Mouse (Mus musculus) urinary bladder, postnatal 14 days (tissue): ENCODE measurements around the gene Hoxc12.

Source experiments
- DNase-seq: peaks from one replicate; pipeline ENCODE4 v3.0.0; 2021; ENCODE audit warnings: low spot score

Gene Hoxc12

DNA sequence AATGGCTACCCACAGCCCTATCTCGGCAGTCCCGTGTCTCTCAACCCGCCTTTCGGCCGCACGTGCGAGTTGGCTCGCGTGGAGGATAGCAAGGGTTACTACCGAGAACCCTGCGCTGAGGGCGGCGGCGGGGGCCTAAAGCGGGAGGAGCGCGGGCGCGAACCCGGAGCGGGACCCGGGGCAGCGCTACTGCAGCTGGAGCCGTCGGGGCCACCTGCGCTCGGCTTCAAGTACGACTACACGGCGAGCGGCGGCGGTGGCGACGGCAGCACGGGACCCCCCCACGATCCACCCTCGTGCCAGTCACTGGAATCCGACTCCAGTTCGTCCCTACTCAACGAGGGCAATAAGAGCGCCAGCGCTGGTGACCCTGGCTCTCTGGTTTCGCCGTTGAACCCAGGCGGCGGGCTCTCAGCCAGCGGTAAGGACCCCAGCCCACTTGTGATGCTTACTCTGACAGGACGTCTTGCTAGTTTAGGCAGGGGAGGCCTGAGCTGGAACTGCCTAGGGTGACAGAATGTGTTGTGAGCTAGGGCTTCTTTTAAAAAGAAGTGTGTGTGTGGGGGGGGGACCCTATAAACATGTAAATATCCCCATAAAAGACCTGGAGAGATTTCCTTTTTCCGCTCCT, 594 bp downstream of the Hoxc12 start:
- DNase-seq = no peak

DNA sequence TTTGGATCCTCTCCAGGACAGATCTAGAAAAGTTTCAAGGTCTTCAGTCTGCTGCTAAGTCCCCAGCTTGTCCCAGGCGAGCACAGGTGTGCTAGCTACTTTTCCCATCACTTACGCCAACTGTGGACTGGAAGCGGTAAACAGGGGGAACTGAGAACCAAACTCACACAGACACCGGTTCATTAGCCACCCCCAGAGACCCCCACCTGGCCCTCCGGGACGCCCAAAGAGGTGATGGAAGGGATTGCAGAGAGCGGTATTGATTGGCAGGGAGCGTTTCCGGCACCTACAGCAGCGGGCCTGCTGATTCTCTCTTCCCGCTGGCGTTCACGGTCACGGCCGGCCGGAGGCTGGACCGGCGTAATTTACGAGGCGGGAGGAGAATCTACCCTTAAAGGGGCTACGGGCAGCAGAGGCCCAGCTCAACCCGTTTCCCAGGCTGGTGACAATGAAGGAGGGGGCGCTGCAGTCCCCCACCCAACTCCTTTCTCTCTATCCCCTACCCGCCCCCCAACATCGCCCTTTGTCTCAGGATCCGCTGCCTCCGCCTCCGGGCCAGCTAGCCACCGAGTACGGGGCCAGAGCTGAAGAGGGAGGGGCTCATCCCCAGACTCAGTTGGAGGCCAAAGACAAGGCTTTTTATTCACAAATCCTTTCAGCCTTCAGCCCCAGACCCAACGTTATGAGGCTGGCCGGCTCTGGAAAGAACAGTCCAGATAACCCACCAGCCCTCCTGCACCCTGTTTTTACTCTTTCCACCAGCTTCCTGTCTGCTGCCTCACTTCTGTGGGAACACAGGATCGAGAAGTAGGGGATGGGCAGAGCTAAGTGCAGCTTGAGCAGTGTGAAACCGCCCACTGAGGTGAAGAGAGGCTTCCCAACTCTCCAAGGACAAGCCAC, 2.9 kb downstream of the Hoxc12 start:
- DNase-seq = no peak

DNA sequence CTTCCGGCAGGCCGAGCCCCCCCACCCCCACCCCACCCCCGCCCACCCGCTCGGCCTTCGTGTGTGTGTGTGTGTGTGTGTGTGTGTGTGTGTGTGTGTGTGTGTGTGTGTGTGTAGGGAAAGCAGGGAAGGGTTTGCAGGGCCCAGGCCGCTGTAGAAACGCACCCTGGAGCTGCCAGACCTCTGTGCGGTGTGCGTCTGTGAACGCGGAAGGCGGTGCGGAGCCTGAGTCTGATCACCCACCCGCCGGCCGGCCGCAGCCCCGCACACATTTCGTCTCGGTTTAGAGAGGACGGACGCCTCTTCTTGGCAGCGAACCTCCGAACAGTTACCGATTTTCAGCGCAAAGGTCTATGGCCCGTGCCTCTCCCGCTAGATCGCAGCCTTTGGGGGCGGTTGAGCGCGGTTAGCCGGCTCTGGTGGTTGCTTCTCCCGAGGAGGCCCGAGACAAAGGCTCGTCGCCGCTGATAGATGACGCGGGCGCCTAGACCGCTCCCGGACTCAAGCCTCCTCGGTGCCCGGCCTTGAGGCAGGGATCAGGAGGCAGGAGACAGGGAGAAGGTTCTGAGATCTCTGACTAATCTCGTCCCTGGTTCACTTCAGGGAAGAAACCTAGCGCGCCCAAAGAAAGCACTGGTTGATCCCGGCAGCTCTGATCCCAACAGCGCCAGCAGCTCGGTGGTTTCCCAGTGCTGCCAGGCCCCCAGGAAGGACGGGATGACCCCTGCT, 6.3 kb downstream of the Hoxc12 start:
- no peak for DNase-seq

DNA sequence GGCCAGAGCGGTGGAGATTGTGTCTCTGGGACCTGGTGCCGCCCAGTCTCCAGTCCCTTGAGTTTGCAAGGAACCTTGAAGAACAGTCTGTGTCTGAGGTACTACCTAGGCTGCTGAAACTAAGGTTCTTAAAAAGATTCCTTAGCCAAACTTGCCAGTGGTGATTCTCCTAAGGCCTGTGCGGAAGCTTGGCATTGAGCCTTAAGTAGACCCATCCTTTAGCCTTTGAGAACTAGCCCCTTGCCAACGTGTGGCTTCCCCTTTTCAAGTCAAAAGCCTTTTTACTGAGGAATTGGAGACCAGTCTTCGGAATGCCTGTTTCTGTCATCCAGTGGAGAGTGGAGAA, 6.9 kb downstream of the Hoxc12 start:
- no peak for DNase-seq

DNA sequence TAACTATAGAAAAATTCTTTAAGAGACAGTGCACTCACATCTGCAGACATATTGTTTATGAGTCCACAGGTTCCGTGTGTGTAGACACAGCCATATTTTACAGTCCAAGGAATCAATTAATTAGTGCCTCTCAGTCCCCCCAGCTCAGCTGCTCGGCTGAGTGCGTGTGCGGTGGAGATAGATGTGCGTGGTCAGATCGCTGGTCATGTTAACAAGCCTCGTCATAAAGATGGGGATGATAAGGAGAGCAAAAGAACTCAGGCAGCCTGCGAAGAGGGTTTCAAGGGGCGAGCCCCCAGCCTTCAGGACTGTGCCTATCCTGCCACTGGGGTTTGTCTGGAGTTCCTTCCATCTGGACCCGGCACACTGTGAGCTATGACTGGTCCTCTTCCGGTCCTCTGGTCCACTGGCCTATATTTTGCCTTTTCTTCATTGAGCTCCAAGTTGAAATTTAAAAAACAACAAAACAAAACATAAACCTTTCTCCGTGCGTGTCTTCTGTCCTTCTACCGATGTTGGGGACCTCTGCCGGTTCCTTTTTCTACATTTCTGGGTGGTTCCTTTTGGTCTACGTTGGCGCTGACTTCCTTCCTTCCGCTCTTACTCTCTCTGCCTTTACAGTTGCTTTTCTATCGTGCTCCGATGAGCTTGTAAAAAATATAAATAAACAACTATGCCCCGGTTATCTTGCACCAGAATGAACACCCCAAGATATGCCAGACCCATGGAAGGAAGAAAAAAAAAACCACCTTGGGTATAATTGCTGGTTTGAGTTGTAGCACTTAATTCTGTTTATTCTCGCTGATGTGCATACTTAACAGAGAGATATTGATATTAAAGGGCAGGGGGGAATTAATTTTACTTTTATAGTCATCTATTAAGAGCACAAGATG, 8.9 kb downstream of the Hoxc12 start:
- no peak for DNase-seq

DNA sequence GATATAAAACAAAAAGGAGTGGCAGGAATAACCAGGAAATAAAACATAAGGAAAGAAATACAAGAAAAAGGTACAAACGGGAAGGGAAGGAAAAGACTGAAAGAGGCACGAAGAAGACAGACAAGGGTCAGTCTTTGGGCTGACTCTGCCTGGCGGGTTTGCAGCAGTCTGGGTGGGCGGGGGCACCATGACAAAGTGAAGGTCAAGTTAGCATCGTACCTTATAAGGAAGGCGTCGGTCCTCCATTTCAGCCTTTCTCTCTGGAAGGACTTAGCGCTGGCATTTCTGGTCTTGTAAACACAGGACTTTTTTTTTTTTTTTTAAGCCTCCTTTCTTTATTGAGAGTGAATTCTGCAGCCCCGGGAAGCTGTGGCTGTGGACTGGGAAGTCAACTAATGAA, 10.7 kb downstream of the Hoxc12 start:
- no peak for DNase-seq

DNA sequence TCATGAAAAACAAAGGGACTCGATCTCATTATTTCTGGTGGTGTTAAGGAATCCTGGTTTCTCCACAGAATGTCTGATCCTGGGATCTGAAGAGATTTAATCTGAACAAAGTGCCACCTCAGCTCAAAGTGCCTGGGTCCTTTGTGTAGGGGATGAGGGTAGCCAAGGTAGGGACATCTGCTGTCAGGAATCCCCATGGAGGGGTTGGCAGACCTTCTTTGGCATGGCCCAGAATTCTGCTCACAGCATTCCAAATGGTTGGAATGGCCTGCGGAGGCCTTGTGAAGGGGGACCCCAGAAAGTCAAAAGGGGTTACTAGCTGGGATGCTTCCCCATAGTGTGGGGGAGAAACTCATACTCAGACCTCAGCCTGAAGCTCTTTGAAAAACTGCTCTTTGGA, 12.3 kb downstream of the Hoxc12 start:
- DNase-seq = no peak

DNA sequence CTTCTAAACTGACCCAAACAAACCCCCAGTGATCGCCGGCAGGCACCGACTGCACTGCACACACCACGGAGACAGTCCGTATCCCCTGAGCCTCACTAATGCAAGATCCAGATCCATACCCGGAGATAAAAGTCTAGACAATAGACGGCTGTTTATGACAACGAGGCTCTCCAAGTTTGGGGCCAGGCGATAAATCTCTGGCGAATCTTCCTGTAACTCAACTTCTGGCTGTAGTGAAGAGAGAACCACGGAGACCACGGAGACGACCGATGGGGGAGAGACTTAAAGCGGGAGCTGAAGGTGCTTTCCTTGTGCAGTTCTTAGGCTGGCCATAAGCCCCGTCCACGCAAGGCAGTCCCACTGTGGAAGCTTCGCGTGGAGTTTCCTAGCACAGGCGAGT, 13.1 kb downstream of the Hoxc12 start:
- DNase-seq = no peak

DNA sequence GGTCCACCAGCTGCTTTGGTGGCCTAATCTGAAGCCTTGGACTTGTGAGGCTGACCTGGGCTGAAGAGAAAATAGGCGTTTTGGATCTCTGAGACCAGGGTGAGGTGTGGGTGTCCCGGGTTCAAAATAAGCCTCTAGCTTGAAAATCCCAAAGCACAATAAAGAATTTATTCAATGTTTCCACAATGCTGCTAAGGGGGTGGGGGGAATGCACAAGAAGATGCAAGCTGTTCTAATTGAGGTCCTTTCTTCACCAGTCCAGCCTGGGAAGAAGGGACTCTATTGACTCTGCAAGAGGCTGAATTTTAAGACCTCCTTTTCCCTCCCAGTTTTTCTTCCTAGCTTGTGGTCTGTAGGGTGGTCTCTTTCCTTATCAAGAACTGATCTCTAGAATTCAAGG, 14.3 kb downstream of the Hoxc12 start:
- DNase-seq = no peak

DNA sequence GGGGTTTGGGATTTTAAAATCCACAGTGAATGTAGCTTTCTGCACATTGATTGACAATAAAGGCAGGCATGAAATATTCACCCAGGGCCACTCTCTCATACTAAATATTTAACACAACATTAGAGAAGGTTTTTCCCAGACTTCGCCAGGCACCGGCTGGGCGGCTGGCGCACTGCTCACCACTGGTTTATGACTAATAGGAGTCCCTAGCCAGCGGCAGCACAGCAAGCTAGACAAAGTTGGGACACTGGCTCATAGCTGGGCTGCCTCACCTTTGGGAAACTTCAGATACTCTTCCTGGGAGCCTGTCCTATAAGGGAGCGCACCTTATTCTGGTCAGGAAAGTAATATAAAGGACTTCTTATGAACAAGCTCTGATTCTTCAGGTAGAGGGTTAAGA, 17.0 kb downstream of the Hoxc12 start:
- DNase-seq = no peak

DNA sequence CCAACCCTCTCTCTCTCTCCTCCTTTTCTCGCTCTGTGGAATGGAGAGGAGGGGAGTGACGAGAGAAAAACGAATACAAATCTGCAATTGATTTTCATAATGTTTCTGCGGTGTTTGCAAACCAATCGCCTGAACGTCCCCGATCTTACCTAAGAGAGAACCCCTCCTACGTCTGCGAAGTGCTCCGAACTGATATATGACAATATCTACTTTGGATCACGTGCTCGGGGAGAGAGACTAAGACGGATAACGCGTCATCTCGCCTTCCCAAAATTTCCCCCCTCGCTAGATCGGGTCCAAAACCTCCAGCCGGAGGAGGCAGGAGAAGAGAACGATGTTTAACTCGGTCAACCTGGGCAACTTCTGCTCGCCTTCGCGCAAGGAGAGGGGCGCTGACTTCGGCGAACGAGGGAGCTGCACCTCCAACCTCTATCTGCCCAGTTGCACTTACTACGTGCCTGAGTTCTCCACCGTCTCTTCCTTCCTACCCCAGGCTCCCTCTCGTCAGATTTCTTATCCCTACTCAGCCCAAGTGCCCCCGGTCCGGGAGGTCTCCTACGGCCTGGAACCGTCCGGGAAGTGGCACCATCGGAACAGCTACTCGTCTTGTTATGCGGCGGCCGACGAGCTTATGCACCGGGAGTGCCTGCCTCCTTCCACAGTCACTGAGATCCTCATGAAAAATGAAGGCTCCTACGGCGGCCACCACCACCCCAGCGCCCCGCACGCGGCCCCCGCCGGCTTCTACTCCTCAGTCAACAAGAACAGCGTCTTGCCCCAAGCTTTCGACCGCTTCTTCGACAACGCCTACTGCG, 17.8 kb downstream of the Hoxc12 start, which contains the start of gene Hoxc11:
Hoxc11 (plus strand) TSS at position 236 of the 815 bp plus-strand sequence.
- DNase-seq = no peak

DNA sequence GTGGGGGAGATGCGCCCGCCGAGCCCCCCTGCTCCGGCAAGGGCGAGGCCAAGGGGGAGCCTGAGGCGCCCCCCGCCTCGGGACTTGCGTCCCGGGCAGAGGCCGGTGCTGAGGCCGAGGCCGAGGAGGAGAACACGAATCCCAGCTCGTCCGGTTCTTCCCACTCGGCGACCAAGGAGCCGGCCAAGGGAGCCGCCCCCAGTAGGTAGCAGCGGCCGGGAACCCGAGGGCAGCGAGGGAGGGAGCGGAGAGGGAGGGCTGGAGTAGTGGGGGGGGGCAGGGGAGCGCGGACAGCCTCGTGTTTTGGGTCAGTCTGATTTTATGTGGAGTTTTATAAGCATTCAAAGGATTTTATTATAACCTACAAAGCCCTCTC, 18.4 kb downstream of the Hoxc12 start:
- no peak for DNase-seq

DNA sequence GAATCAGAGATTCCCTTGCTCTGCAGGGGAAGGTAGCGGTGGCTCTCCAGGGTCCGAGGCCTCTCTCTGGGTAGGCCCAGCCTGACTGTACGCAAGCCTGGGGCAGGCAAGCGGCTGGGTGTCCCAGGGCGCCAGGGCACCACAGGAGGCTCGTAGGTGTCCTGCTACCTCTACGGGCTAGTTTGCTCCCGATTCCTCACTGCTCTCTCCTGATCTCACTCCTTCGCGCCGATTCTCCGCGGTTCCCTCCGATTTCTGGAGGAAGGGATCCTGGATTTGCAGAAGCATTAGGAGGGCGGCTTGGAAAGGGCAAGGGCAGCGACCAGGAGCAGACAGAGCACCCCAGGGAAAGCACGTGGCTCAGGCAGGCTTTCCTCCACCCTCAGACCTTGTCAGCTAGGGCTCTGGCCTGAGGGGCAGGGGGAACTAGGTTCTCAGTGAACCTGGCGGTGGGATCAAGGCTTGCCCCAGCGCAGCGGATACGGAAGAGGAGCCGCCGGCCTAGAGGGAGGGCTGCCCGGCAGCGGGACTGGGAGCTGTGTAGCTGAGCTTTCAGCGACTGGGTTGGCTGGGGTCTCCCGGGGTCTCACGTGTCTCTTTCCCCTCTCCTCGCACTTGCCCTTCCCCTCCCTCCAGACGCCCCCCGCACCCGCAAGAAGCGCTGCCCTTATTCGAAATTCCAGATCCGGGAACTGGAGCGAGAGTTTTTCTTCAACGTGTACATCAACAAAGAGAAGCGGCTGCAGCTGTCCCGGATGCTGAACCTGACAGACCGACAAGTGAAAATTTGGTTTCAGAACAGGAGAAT, 19.5 kb downstream of the Hoxc12 start:
- no peak for DNase-seq

DNA sequence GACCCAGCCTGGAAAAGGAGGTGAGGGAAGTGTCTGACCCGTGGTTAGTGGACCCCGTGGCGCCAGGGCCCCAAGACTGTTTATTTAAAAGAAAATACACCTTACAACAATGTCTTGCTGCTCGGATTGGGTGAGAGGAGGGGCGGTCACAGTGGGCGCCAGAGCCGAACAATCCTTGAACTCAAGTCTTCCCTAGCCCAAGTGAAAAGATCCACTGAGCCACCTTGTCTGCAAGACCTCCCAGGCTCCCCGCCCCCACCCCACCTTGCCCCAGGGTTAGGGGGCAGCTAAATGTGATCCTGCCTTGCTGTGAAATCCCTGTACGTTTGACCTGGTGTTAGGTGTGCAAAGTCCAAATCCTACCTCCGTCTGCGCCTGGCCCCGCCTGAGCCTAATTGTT, 20.3 kb downstream of the Hoxc12 start:
- DNase-seq = no peak

DNA sequence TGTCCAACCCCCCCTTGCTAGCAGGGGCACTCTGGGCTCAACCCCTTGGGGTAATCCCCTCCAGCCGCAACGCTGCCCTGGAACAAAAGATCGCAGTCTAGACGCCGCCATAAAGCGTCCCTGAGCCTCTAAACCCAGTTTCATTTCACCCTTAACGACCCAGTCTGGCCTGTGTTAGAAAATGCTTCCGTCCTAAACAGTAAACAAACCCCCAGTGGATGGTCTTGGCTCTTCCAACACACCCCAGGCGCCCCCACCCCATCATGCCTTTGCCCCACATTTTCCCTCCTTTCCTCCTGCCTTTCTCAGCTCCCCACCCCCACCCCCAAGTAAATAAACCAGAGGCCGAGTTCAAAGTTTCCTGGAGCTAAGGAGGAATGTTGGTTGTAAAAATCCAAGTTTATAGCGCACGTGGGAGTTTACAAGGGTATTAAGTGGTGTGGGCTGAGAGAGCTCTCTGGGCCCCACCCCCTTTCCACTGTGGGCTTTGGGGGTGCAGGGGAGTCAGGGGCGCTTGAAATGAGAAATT, 23.2 kb downstream of the Hoxc12 start:
- no peak for DNase-seq

DNA sequence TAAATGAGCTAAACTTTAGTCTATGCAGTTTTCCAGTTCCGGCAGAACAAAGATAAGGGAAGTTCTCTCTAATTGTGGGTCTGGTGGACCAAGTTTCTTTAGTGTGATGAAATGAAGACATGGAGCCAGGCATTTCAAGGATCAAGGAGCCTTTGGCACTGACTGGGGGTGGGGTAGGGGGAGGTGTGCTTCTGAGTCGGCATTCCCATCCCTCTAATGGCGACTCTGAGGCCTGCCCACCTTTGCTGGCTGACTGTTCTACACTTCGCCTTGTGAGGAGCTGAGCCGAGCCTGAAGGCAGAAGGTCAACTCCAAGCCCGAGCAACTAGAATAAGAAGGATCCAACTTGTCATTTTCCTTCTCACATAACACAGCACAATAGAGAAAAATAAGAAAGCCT, 25.2 kb downstream of the Hoxc12 start:
- DNase-seq = no peak

DNA sequence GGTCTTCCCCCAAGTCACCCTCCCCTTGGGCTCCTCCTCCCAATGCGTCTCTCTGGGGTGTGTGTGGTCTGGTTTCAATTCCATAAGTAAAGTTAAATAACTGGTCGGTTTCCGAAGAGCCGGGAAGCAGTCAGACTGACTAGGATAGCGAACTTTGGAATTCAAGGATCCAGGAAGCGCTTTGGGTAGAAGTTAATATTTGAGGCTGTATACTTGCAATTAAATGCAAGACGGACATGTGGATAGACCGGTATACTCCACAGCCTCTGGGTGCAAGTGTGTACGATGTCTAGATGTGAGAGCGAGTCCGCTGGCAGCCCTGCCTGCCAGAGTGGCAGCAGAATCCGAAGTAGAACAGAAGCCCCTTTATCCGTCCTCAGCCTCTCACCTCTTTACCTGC, 25.9 kb downstream of the Hoxc12 start:
- DNase-seq = no peak

DNA sequence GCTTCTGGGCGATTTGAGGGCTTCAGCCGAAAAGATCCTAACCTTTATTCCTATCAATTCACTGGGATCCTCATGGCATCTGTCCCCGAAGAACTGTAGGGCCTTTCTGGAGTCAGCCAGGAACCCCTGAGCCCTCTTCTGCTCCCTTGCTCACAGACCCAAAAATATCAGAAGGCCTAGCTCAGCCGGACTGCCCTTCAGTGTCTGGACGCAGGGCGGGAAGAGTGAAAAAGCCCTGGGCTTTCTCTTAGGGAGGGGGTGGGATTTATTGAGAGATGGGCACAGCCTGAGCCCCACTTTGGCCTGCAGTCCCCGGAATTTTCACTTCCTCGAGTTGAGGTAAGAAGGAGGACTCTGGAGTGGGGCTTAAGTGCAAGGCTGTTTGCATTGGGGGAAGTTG, 26.7 kb downstream of the Hoxc12 start:
- no peak for DNase-seq

DNA sequence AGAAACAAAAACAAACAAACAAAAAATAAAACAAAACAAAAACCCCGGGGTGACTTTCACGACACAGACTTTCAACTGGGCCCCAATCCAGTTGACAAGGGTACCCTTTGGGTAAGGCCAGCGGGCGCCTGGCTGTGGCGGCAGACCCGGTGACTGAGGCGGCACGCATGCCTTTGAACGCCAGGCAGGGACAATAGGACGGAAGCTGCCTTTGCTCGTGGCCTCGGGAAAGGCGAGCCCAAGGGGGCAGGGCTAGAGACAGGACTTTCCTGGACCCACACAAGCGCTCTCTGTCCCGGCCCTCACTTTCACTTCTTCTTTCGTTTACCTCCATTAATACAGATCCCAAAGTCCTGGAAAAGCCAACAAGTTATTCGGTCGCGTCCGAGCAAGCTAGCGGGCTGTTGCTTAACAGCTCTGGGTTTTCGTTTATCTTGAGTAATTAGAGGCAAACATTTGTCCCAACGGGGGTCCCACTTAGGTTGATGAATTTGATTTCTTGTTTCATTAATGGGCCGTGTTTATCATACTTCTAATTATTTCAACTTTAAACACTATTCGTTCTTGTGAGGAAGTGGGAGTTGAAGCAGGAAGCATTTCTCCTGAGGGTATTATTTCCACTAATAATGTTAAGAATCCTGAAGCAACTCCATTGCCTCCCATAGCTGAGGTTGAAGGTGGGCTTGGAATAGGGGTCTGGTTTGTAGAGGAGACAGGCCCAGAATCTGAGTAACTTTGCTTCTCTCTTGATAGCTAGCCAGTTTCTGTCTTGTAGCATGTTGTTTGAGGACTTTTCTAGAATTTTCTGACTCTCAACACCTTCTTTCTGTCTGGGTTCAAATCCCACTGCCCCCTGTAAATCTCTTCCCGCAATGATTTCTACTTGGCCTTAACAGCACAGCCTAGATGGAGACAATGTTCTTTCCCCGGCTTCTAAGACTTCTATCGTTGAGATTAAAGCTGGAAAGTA, 27.4 kb downstream of the Hoxc12 start:
- no peak for DNase-seq
